ENCODE assay signal across 9 mouse cellular contexts in the genomic region with DNA sequence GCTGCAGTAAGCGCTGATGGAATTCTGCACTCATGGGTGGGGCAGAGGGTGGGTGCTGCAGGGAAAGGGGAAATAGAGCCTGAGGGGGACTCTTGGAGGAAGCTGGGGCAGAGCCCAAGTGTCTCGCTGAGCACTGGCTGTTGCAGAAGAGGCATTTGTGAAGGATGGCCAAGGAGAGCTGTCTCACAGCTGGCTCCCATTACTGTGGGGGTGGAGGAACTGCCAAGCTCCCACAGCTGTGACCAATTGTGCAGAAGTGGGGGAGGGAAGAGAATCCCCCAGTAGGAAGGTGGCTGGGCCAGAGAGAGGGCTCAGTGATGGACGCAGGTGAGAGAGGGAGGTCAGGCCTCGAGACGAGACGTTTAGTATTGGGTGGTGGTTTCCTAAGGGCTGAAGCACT. TPM values are rescaled to one million over a fixed set of nuclear protein-coding genes. Genes with fewer than 3 reads are reported as not detected.
DNase-seq lines count a peak whose midpoint lies in the region; ATAC-seq and TF ChIP-seq lines count a peak whose summit lies in the region.
"Had no signal": no experiment of that assay in that cellular context is flagged by ENCODE, and none has a peak within 500 bp of the region (broad histone marks: within the 10 kb centered on the region; RNA-seq: fewer than 3 reads in every experiment).

No protein-coding gene starts in this region.

- no peak overlapping the region for H3K4me3 ChIP-seq in hindbrain, embryonic 11.5 days (ENCODE audit: low read depth, low read length)
- H3K4me3 ChIP-seq in hindbrain, embryonic 14.5 days (replicated peaks; ENCODE audit: low read length): no peak overlapping the region
- no peak overlapping the region for H3K4me3 ChIP-seq in heart, postnatal 0 days (ENCODE audit: low read depth, low read length)
- no peak overlapping the region for H3K4me3 ChIP-seq in cerebellum, adult 2 months (replicated peaks; ENCODE audit: insufficient read depth, low read depth, low read length)
- H3K4me3 ChIP-seq: megakaryocyte, embryonic 14.5 days had no signal

- WGBS in hindbrain, embryonic 11.5 days: 55% methylated on average over 6 of the region's 6 CpGs
- WGBS in hindbrain, embryonic 14.5 days: 68% methylated on average over 6 of the region's 6 CpGs
- WGBS in heart, postnatal 0 days: 67% methylated on average over 6 of the region's 6 CpGs
- WGBS in cerebellum, adult 2 months: 47% methylated on average over 6 of the region's 6 CpGs

- no peak for TF ChIP-seq POLR2A in brain, embryonic 14.5 days (IDR thresholded peaks at IDR 0.05; ENCODE audit: borderline replicate concordance, extremely low read depth, insufficient read depth, insufficient read length, poor library complexity, severe bottlenecking)
- no peak for TF ChIP-seq POLR2A in cerebellum, adult 2 months (IDR thresholded peaks at IDR 0.05; ENCODE audit: borderline replicate concordance, insufficient read depth, low read length)

- no peaks in the 10 kb centered on the region for H3K9me3 ChIP-seq in hindbrain, embryonic 11.5 days (ENCODE audit: control insufficient read depth, low read length)
- no peaks in the 10 kb centered on the region for H3K9me3 ChIP-seq in hindbrain, embryonic 14.5 days (ENCODE audit: control insufficient read depth, low read length)
- no peaks in the 10 kb centered on the region for H3K9me3 ChIP-seq in heart, postnatal 0 days (replicated peaks; ENCODE audit: control insufficient read depth, low read length)
- H3K9me3 ChIP-seq: megakaryocyte, embryonic 14.5 days had no signal

- H3K36me3 ChIP-seq in hindbrain, embryonic 11.5 days (ENCODE audit: control insufficient read depth, insufficient read depth, low read length): no peaks in the 10 kb centered on the region
- peaks cover 57% of the 10 kb centered on the region for H3K36me3 ChIP-seq in hindbrain, embryonic 14.5 days (replicated peaks; ENCODE audit: control insufficient read depth, insufficient read depth)
- 0 out of 2 replicates have a peak, but pooled peaks cover 4% of the 10 kb centered on the region for H3K36me3 ChIP-seq in heart, postnatal 0 days (replicated peaks; ENCODE audit: control insufficient read depth, insufficient read depth, low read length)

- no peak overlapping the region for H3K27ac ChIP-seq in hindbrain, embryonic 11.5 days (ENCODE audit: low read depth, low read length)
- no peak overlapping the region for H3K27ac ChIP-seq in hindbrain, embryonic 14.5 days
- H3K27ac ChIP-seq in heart, postnatal 0 days (ENCODE audit: low read depth): no peak overlapping the region
- H3K27ac ChIP-seq in cerebellum, adult 2 months (ENCODE audit: insufficient read depth, low read length): no peak overlapping the region

- H3K27me3 ChIP-seq in hindbrain, embryonic 11.5 days (ENCODE audit: control insufficient read depth, insufficient read depth, low read length): no peaks in the 10 kb centered on the region
- no peaks in the 10 kb centered on the region for H3K27me3 ChIP-seq in hindbrain, embryonic 14.5 days (ENCODE audit: control insufficient read depth, insufficient read depth, low read length)
- H3K27me3 ChIP-seq in heart, postnatal 0 days (ENCODE audit: control insufficient read depth, insufficient read depth, low read length): no peaks in the 10 kb centered on the region
- H3K27me3 ChIP-seq in cerebellum, adult 2 months (ENCODE audit: control insufficient read depth, insufficient read depth, low read length): no peaks in the 10 kb centered on the region

- TF ChIP-seq EP300 in heart, postnatal 0 days (IDR thresholded peaks at IDR 0.05; ENCODE audit: low read depth): no peak

- no peaks in the 10 kb centered on the region for H3K4me1 ChIP-seq in hindbrain, embryonic 11.5 days (replicated peaks; ENCODE audit: control insufficient read depth, insufficient read depth, low read length)
- peaks cover 6% of the 10 kb centered on the region; the same call in 1 of the 2 replicates for H3K4me1 ChIP-seq in hindbrain, embryonic 14.5 days (replicated peaks; ENCODE audit: control insufficient read depth, insufficient read depth, low read length)
- H3K4me1 ChIP-seq in heart, postnatal 0 days (ENCODE audit: control insufficient read depth, insufficient read depth): no peaks in the 10 kb centered on the region; the same call in 1 of the 2 replicates
- peaks cover 4% of the 10 kb centered on the region; the same call in 1 of the 2 replicates for H3K4me1 ChIP-seq in cerebellum, adult 2 months (ENCODE audit: control insufficient read depth, insufficient read depth, low read length)

- H3K4me2 ChIP-seq in hindbrain, embryonic 11.5 days (replicated peaks; ENCODE audit: low read depth, low read length): no peak overlapping the region
- H3K4me2 ChIP-seq in hindbrain, embryonic 14.5 days (replicated peaks): no peak overlapping the region
- H3K4me2 ChIP-seq in heart, postnatal 0 days (ENCODE audit: low read depth, low read length): no peak overlapping the region

- no peak for TF ChIP-seq CTCF in brain, embryonic 14.5 days (IDR thresholded peaks at IDR 0.05; ENCODE audit: borderline replicate concordance, extremely low read depth, insufficient read depth, insufficient read length)
- no peak for TF ChIP-seq CTCF in heart, postnatal 0 days (IDR thresholded peaks at IDR 0.05; ENCODE audit: low read depth)
- no peak for TF ChIP-seq CTCF in cerebellum, adult 2 months (IDR thresholded peaks at IDR 0.05; ENCODE audit: borderline replicate concordance, insufficient read depth, low read depth, low read length)

- ATAC-seq in hindbrain, embryonic 11.5 days (ENCODE audit: low FRiP score): no peak
- ATAC-seq in hindbrain, embryonic 14.5 days (ENCODE audit: low FRiP score): no peak
- peak; percentile 11; the same call in 1 of the 2 replicates for ATAC-seq in heart, postnatal 0 days (ENCODE audit: insufficient read depth, low read depth)
- ATAC-seq in frontal cortex, adult (ENCODE audit: low TSS enrichment): no peak

- DNase-seq in hindbrain, embryonic 11.5 days (ENCODE audit: low spot score): peak; percentile 35
- DNase-seq in hindbrain, embryonic 14.5 days (ENCODE audit: low spot score): no peak
- DNase-seq in brain, embryonic 14.5 days (ENCODE audit: low read depth): peak; percentile 42
- DNase-seq in heart, postnatal 0 days (ENCODE audit: low spot score): no peak
- DNase-seq in lung, postnatal 10 days: peak; percentile 76
- DNase-seq in testis, postnatal 10 days (ENCODE audit: low spot score): no peak
- DNase-seq in cerebellum, adult 2 months: no peak

- H3K9ac ChIP-seq in hindbrain, embryonic 11.5 days (ENCODE audit: low read depth, low read length): no peak overlapping the region
- no peak overlapping the region for H3K9ac ChIP-seq in hindbrain, embryonic 14.5 days
- no peak overlapping the region for H3K9ac ChIP-seq in heart, postnatal 0 days (replicated peaks; ENCODE audit: low read depth, low read length)

RNA-seq across cellular contexts. Expression of a gene that starts 54.2 kb away (rescaled TPM):
- polyA plus RNA-seq in hindbrain, embryonic 11.5 days (2014; fragmentation: Nextera tagmentation; extraction: Ambion mirVana): 127 and 147 TPM in 2 replicates
- 247 and 275 TPM in 2 replicates for polyA plus RNA-seq in hindbrain, embryonic 14.5 days (2014; fragmentation: Nextera tagmentation; extraction: Ambion mirVana)
- polyA plus RNA-seq in brain, embryonic 14.5 days (2012; rRNA removed): 159 and 185 TPM in 2 replicates
- 51.7 and 61.1 TPM in 2 replicates for total RNA-seq in heart, postnatal 0 days (2014; rRNA removed; ENCODE audit: low replicate concordance)
- 52.1 and 57.5 TPM in 2 replicates for polyA plus RNA-seq in heart, postnatal 0 days (2015; fragmentation: Nextera tagmentation; extraction: Ambion mirVana)
- 137 and 139 TPM in 2 replicates for polyA plus RNA-seq in cerebellum, adult 2 months (2012; rRNA removed)

Comparison
In these comparisons a context has a peak if more than half of its experiments do, and no peak if none do; other contexts are left out.
1. DNase-seq: peak in hindbrain, embryonic 11.5 days (single experiment), brain, embryonic 14.5 days (single experiment) and lung, postnatal 10 days (single experiment); none in hindbrain, embryonic 14.5 days (single experiment), heart, postnatal 0 days (single experiment), testis, postnatal 10 days (single experiment) and cerebellum, adult 2 months (0 of 2).